Mouse (Mus musculus) stomach, embryonic 16.5 days (tissue): ENCODE data around the gene BC055324. TPM values are rescaled to one million over a fixed set of nuclear protein-coding genes. Genes with fewer than 3 reads are reported as not detected.

Source experiments
- ATAC-seq: fragments of 200-750 bp; cut with Nextera tagmentation; 2 replicates; pipeline ENCODE4 v1.8.0; 2017; ENCODE audit warnings: moderate number of reproducible peaks, moderate TSS enrichment; ENCODE audit not compliant: insufficient read depth, low FRiP score
- H3K27ac ChIP-seq: fragments of 300-500 bp; sonication (generic); 2 replicates; pipeline ENCODE4 v1.5.1; 2014; ENCODE audit warnings: low read length
- H3K27me3 ChIP-seq: fragments of 300-500 bp; sonication (generic); 2 replicates; pipeline ENCODE4 v1.6.1; 2014; ENCODE audit warnings: low read length, control low read depth, mixed read lengths; ENCODE audit not compliant: control insufficient read depth, insufficient read depth
- H3K36me3 ChIP-seq: fragments of 300-500 bp; sonication (generic); 2 replicates; pipeline ENCODE4 v1.6.1; 2014; ENCODE audit warnings: low read length; ENCODE audit not compliant: control insufficient read depth, insufficient read depth
- H3K4me1 ChIP-seq: fragments of 300-500 bp; sonication (generic); 2 replicates; pipeline ENCODE4 v1.6.1; 2014; ENCODE audit warnings: low read length, control low read depth, mixed read lengths; ENCODE audit not compliant: control insufficient read depth, insufficient read depth
- H3K4me2 ChIP-seq: fragments of 300-500 bp; sonication (generic); 2 replicates; pipeline ENCODE4 v1.6.1; 2014; ENCODE audit warnings: low read depth, low read length, mixed read lengths
- H3K4me3 ChIP-seq: fragments of 300-500 bp; sonication (generic); replicated peaks from 2 replicates; pipeline ENCODE4 v1.5.1; 2014; ENCODE audit warnings: mild to moderate bottlenecking, low read length
- H3K9ac ChIP-seq: fragments of 300-500 bp; sonication (generic); 2 replicates; pipeline ENCODE4 v1.6.1; 2014; ENCODE audit warnings: low read length
- H3K9me3 ChIP-seq: fragments of 300-500 bp; sonication (generic); replicated peaks from 2 replicates; pipeline ENCODE4 v1.6.1; 2016; ENCODE audit warnings: low read length, control low read depth; ENCODE audit not compliant: control insufficient read depth
- WGBS: fragments of 180-500 bp; shearing (Covaris S2); extraction: QIAGEN DNeasy Blood & Tissue Kit; methylation state at CpG from one replicate; pipeline ENCODE4 v1.1.7; 2014; 5-methylcytosine and 5-hydroxymethylcytosine counted together
- polyA plus RNA-seq: library from polyadenylated mRNA; unstranded; fragments of >200 nt; fragmentation: Nextera tagmentation; extraction: Ambion mirVana; gene quantifications from 2 replicates; pipeline ENCODE4 v1.2.1, GENCODE M21; 2015

The BC055324 gene
- polyA plus RNA-seq, 1 experiment from 2014 or later, result 14.9 TPM

GRCm38 (mm10) chr1:163975088-163975487 is 19.5 kb downstream of the BC055324 start:
- H3K9ac ChIP-seq, result no peak overlapping the region
- no peak overlapping the region for H3K27ac ChIP-seq
- 94% methylated on average over 2 of the region's 2 CpGs for WGBS
- H3K4me2 ChIP-seq, result no peak overlapping the region
- H3K36me3 ChIP-seq, result 0 out of 2 replicates have a peak, but pooled peaks cover 4% of the 10 kb centered on the region
- no peaks in the 10 kb centered on the region for H3K9me3 ChIP-seq
- no peaks in the 10 kb centered on the region for H3K4me1 ChIP-seq
- no peak for ATAC-seq
- H3K27me3 ChIP-seq, result no peaks in the 10 kb centered on the region
- no peak overlapping the region for H3K4me3 ChIP-seq

GRCm38 (mm10) chr1:163974471-163974870 is 20.1 kb downstream of the BC055324 start:
- Histone ChIP-seq H3K9me3 (no peaks in the 10 kb centered on the region), H3K27me3 (no peaks in the 10 kb centered on the region), H3K9ac (no peak overlapping the region), H3K4me3 (no peak overlapping the region), H3K27ac (no peak overlapping the region), H3K4me2 (no peak overlapping the region), H3K36me3 (no peaks in the 10 kb centered on the region), H3K4me1 (no peaks in the 10 kb centered on the region)
- 57% methylated on average over 1 of the region's 1 CpGs for WGBS
- no peak for ATAC-seq

- Histone ChIP-seq H3K27ac (no peak overlapping the region), H3K27me3 (no peaks in the 10 kb centered on the region), H3K9ac (no peak overlapping the region), H3K4me3 (no peak overlapping the region), H3K36me3 (0 out of 2 replicates have a peak, but pooled peaks cover 9% of the 10 kb centered on the region), H3K4me1 (no peaks in the 10 kb centered on the region), H3K4me2 (no peak overlapping the region), H3K9me3 (no peaks in the 10 kb centered on the region)
- 85% methylated on average over 10 of the region's 10 CpGs for WGBS
- ATAC-seq, result no peak
These were observed 30.4 kb downstream of the BC055324 start for GRCm38 (mm10) chr1:163964008-163964689.

- ATAC-seq, result no peak
- Histone ChIP-seq H3K4me3 (no peak overlapping the region), H3K36me3 (peaks cover 3% of the 10 kb centered on the region; the same call in 1 of the 2 replicates), H3K4me1 (no peaks in the 10 kb centered on the region), H3K9me3 (no peaks in the 10 kb centered on the region), H3K27ac (no peak overlapping the region), H3K4me2 (no peak overlapping the region), H3K9ac (no peak overlapping the region), H3K27me3 (no peaks in the 10 kb centered on the region)
- WGBS, result 88% methylated on average over 3 of the region's 3 CpGs
These were observed 36.6 kb downstream of the BC055324 start for GRCm38 (mm10) chr1:163958036-163958435.

- Histone ChIP-seq H3K27me3 (no peaks in the 10 kb centered on the region), H3K4me1 (no peaks in the 10 kb centered on the region), H3K36me3 (peaks cover 5% of the 10 kb centered on the region), H3K4me2 (no peak overlapping the region), H3K4me3 (no peak overlapping the region), H3K27ac (no peak overlapping the region), H3K9me3 (no peaks in the 10 kb centered on the region), H3K9ac (no peak overlapping the region)
- WGBS, result 91% methylated on average over 2 of the region's 2 CpGs
- ATAC-seq, result no peak
These were observed 41.2 kb downstream of the BC055324 start for GRCm38 (mm10) chr1:163953396-163953795.

- 53% methylated on average over 6 of the region's 6 CpGs for WGBS
- no peak for ATAC-seq
- H3K36me3 ChIP-seq, result peaks cover 27% of the 10 kb centered on the region
These were observed 52.5 kb downstream of the BC055324 start for GRCm38 (mm10) chr1:163942056-163942455.

GRCm38 (mm10) chr1:163934591-163934990 is 60.0 kb downstream of the BC055324 start:
- no peak overlapping the region for H3K4me2 ChIP-seq
- no peaks in the 10 kb centered on the region for H3K9me3 ChIP-seq
- no peak overlapping the region for H3K27ac ChIP-seq
- peaks cover 14% of the 10 kb centered on the region for H3K36me3 ChIP-seq
- no peaks in the 10 kb centered on the region for H3K27me3 ChIP-seq
- no peak overlapping the region for H3K9ac ChIP-seq
- H3K4me3 ChIP-seq, result no peak overlapping the region
- 72% methylated on average over 2 of the region's 2 CpGs for WGBS
- H3K4me1 ChIP-seq, result peaks cover 7% of the 10 kb centered on the region
- ATAC-seq, result no peak

More at GRCm38 (mm10) chr1:163942056-163942455, 52.5 kb downstream of the BC055324 start:
- H3K9me3 ChIP-seq, result no peaks in the 10 kb centered on the region
- no peaks in the 10 kb centered on the region for H3K4me1 ChIP-seq
- no peak overlapping the region for H3K4me3 ChIP-seq
- H3K4me2 ChIP-seq, result no peak overlapping the region
- no peak overlapping the region for H3K27ac ChIP-seq
- H3K9ac ChIP-seq, result no peak overlapping the region
- no peaks in the 10 kb centered on the region for H3K27me3 ChIP-seq

- H3K9me3 ChIP-seq, result no peaks in the 10 kb centered on the region
- H3K4me3 ChIP-seq, result no peak overlapping the region
- no peak overlapping the region for H3K9ac ChIP-seq
- H3K4me2 ChIP-seq, result no peak overlapping the region
- peaks cover 7% of the 10 kb centered on the region for H3K4me1 ChIP-seq
- H3K27ac ChIP-seq, result no peak overlapping the region
- no peak for ATAC-seq
- no peaks in the 10 kb centered on the region for H3K27me3 ChIP-seq
- 76% methylated on average over 8 of the region's 8 CpGs for WGBS
- peaks cover 5% of the 10 kb centered on the region; the same call in 1 of the 2 replicates for H3K36me3 ChIP-seq
These were observed 62.8 kb downstream of the BC055324 start for GRCm38 (mm10) chr1:163931801-163932200.

GRCm38 (mm10) chr1:163930458-163930794 is 64.2 kb downstream of the BC055324 start:
- Histone ChIP-seq H3K9ac (peak overlapping the region; percentile 93), H3K4me2 (peak overlapping the region; percentile 57), H3K27ac (peak overlapping the region; percentile 87; the same call in 1 of the 2 replicates), H3K4me3 (peak overlapping the region; percentile 92), H3K9me3 (no peaks in the 10 kb centered on the region), H3K27me3 (no peaks in the 10 kb centered on the region), H3K4me1 (peaks cover 7% of the 10 kb centered on the region), H3K36me3 (peaks cover 5% of the 10 kb centered on the region; the same call in 1 of the 2 replicates)
- ATAC-seq, result no peak
- WGBS, result 2% methylated on average over 12 of the region's 12 CpGs
